Mouse (Mus musculus) hindbrain, embryonic 16.5 days (tissue): ENCODE measurements around the gene Gm11009. TPM values are rescaled to one million over a fixed set of nuclear protein-coding genes. Genes with fewer than 3 reads are reported as not detected.
"Not testable (repeated sequence)": the region's sequence is repeated elsewhere in the genome, so short reads cannot be mapped to it uniquely, and the experiment has no call there.

Experiments
- ATAC-seq: fragments of 200-750 bp; cut with Nextera tagmentation; 2 replicates; pipeline ENCODE4 v1.8.0; 2017; ENCODE audit warnings: moderate TSS enrichment, moderate library complexity
- H3K27ac ChIP-seq: fragments of 300-500 bp; sonication (generic); 2 replicates; pipeline ENCODE4 v1.5.1; 2014; ENCODE audit warnings: low read depth, mild to moderate bottlenecking, control low read depth, low read length, moderate library complexity
- H3K27me3 ChIP-seq: fragments of 300-500 bp; sonication (generic); replicated peaks from 2 replicates; pipeline ENCODE4 v1.6.1; 2014; ENCODE audit warnings: low read length; ENCODE audit not compliant: control insufficient read depth, insufficient read depth
- H3K36me3 ChIP-seq: fragments of 300-500 bp; sonication (generic); 2 replicates; pipeline ENCODE4 v1.6.1; 2014; ENCODE audit warnings: mild to moderate bottlenecking, low read length, moderate library complexity, mixed read lengths; ENCODE audit not compliant: control insufficient read depth, insufficient read depth
- H3K4me1 ChIP-seq: fragments of 300-500 bp; sonication (generic); 2 replicates; pipeline ENCODE4 v1.6.1; 2014; ENCODE audit warnings: low read depth, low read length; ENCODE audit not compliant: control insufficient read depth, insufficient read depth
- H3K4me2 ChIP-seq: fragments of 300-500 bp; sonication (generic); 2 replicates; pipeline ENCODE4 v1.6.1; 2014; ENCODE audit warnings: mild to moderate bottlenecking, low read length, control low read depth, moderate library complexity
- H3K4me3 ChIP-seq: fragments of 300-500 bp; sonication (generic); 2 replicates; pipeline ENCODE4 v1.5.1; 2014; ENCODE audit warnings: mild to moderate bottlenecking, low read length, control low read depth, moderate library complexity
- H3K9ac ChIP-seq: fragments of 300-500 bp; sonication (generic); 2 replicates; pipeline ENCODE4 v1.6.1; 2014; ENCODE audit warnings: low read depth, mild to moderate bottlenecking, control low read depth, low read length, moderate library complexity
- H3K9me3 ChIP-seq: fragments of 300-500 bp; sonication (generic); 2 replicates; pipeline ENCODE4 v1.6.1; 2014; ENCODE audit warnings: mild to moderate bottlenecking, low read length, moderate library complexity; ENCODE audit not compliant: control insufficient read depth
- WGBS: fragments of 180-500 bp; shearing (Covaris S2); extraction: QIAGEN DNeasy Blood & Tissue Kit; methylation state at CpG from one replicate; pipeline ENCODE4 v1.1.7; 2014; 5-methylcytosine and 5-hydroxymethylcytosine counted together
- polyA plus RNA-seq: library from polyadenylated mRNA; unstranded; fragments of >200 nt; fragmentation: Nextera tagmentation; extraction: Ambion mirVana; gene quantifications from 2 replicates; pipeline ENCODE4 v1.2.1, GENCODE M21; 2015

The Gm11009 gene
- not detected in 2 replicates for polyA plus RNA-seq

DNA sequence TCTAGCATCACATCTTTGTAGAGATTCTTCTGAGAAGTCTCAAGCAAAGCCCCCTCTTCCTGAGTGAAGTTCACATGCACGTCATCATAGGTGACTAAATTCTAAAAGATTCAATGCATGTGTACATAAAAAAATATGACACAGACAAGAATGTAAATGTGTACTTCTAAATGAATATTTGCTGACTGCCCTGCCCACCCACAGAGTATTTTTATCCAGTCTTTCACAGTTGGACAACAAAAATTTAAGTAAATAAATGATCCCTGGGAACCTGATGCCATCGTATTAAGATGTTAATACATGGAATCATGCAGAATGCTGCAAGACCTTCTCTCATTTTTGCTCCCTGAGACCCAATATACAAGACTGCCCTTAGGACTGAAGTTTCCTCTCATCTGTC, at the start of gene Gm11009:
Gene Gm11009, minus strand, starts transcription at position 101 of the 400 bp plus-strand sequence.
- not testable (repeated sequence) for H3K9me3 ChIP-seq, H3K36me3 ChIP-seq, H3K9ac ChIP-seq, H3K4me2 ChIP-seq, H3K27me3 ChIP-seq, H3K27ac ChIP-seq, H3K4me3 ChIP-seq, ATAC-seq, H3K4me1 ChIP-seq
- no CpG with 5 or more reads among the region's 2 CpGs for WGBS

Other genes with a start within 250 kb of the Gm11009 start
- 0.81 and 0.89 TPM in 2 replicates for gene Gm2004, start 169.7 kb downstream of the Gm11009 start, polyA plus RNA-seq
- gene 2210418O10Rik, start 92.9 kb downstream of the Gm11009 start, polyA plus RNA-seq: 7.3 and 11.4 TPM in 2 replicates
- 10.3 and 14.4 TPM in 2 replicates for gene Gm14435, start 104.1 kb upstream of the Gm11009 start, polyA plus RNA-seq
- 11.9 and 21.1 TPM in 2 replicates for gene Gm14434, start 167.3 kb upstream of the Gm11009 start, polyA plus RNA-seq
- gene Zfp967, start 201.6 kb upstream of the Gm11009 start, polyA plus RNA-seq: not detected in 2 replicates